Mouse (Mus musculus): Measurements from ENCODE around the gene Cacnb1.

DNA sequence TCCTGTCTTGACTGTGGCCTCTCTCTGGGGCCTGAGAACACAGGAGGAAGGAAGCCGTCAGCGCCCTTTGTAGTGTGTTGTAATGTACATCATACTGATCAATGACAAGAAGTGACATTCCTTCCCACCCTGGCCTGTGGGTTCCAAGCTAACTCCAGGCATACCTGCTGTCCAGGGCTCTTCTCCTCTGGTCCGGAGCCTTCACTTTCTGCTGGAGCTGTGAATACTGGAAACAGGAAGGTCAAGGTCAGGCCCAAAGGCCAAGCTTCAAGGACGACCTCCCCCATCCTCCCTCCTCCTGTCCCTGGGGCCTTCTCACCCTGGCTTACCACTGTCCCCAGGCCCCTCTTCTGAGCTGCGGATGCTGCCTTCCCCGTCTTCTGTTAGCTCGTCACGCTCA is 18.1 kb upstream of the Cacnb1 start:
- TF ChIP-seq NELFE (IDR thresholded peaks at IDR 0.05; ENCODE audit: low read depth, low read length), result no peak
- TF ChIP-seq POLR2A (IDR thresholded peaks at IDR 0.05; ENCODE audit: low read depth, low read length), result no peak
- TF ChIP-seq CHD2 (IDR thresholded peaks at IDR 0.05; ENCODE audit: low read length), result no peak
- no peak for TF ChIP-seq CTCF (conservative IDR thresholded peaks at IDR 0.05 in 1 of 2, IDR thresholded peaks at IDR 0.05 in 1 of 2; ENCODE audit: low read depth in 2 of 2, low read length in 2 of 2)
- no peak for TF ChIP-seq HCFC1 (IDR thresholded peaks at IDR 0.05; ENCODE audit: low read depth, low read length)
- TF ChIP-seq ELF1 (IDR thresholded peaks at IDR 0.05; ENCODE audit: low read depth, low read length), result no peak
